Mouse (Mus musculus) small intestine, adult 10 weeks (tissue): Measurements from ENCODE around the gene Il23r. TPM values are rescaled to one million over a fixed set of nuclear protein-coding genes. Genes with fewer than 3 reads are reported as not detected.

Experiments used
- polyA plus RNA-seq: library from polyadenylated mRNA; stranded (reverse); fragments of 350-450 nt; fragmentation: Illumina TruSeq; extraction: RNeasy Lipid Tissue Mini Kit (QIAGEN cat#74804); gene quantifications from one replicate; pipeline ENCODE4 v1.2.3, GENCODE M21; 2014; ENCODE audit warnings: low replicate concordance

Il23r gene
- polyA plus RNA-seq, result 0.97 TPM

DNA sequence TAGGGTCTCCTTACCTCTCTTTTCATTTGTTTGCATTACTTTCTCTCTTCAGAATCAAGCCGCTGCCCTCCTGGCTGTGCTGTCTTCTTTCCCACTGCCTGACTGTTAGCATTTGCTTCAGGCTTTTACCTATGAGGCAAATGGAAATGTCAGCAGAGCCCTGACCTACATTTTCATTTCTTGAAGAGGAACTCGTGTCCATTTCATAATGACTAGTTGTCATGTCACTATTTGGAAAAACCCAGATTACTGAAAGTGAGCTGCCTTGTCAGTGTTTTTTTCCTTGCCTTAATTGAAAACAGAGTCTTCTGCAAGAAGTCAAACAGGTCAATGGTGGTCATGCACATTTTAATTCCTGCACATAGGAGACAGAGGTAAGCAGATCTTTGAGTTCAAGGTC is at the start of gene Il23r:
Il23r (minus strand) TSS at position 101 of the 400 bp plus-strand sequence.

DNA sequence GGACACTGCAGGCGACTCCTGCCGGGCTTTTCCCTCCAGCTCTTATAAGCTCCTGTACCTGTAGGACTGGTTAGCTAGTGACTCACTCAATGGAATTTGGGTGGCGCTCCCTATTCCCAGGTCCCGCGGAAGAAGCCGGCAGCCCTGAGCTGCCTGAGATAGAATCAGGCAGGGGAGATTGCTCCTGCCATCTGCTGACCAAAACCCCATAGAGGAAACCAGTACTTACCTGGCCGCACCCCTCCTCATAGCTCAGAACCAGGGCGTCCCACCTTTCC is 44.1 kb upstream of the Il23r start, which contains the start of gene Tacstd2:
Tacstd2 (minus strand) TSS at position 20 of the 278 bp plus-strand sequence.

DNA sequence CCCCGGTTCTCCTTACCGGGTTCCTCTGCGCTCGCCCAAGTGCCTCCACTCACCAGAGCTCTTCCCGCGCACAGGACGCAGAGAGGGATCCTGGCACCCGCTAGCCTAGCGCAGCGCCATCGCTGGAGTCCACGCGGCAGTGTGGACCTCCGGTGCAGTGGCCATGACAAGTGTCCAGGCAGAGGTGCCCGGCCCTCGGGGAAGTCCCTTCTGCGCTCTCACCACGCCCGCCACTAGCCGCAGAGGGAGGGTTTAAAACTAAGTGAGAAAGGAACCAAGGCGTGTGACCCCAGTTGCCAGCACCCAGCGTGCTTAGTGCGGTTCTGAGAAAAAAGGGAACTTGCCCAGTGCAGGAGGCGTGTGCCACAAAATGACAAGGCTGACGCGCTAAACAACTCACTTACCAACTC is 115.7 kb downstream of the Il23r start, which contains the start of gene Il12rb2:
Il12rb2 (minus strand) TSS at position 207 of the 410 bp plus-strand sequence.

Other genes starting within 250 kb of the Il23r start
- gene Il12rb2, start 115.7 kb downstream of the Il23r start, polyA plus RNA-seq, result 2.8 TPM
- not detected for gene Tacstd2, start 43.9 kb upstream of the Il23r start, polyA plus RNA-seq